In genomic region chr11:102441434-102441833, GRCm38 (mm10) we compare ENCODE assay signal across 1 mouse cellular context.
TF ChIP-seq lines count a peak whose summit lies in the region.

No protein-coding gene starts in this region.

TF ChIP-seq in myocyte, 11 proteins besides CTCF, POLR2A, EP300 and RAD21 (continued from another document):
- TF ChIP-seq E2F4 (IDR thresholded peaks at IDR 0.05; ENCODE audit: insufficient read depth) = no peak
- no peak for TF ChIP-seq TCF3 (IDR thresholded peaks at IDR 0.05; ENCODE audit: insufficient read length, low read depth)
